Mouse (Mus musculus) T-helper 17 cell (primary cell): ENCODE measurements at regions not wholly inside any gene's neighbourhood (a gene's known extent, or its start where the extent isn't known, plus 50 kb on each side); places are given as distances from the start of the nearest gene placed in this dataset.

Experiments used
- in situ Hi-C, 2 experiments: fragments of 300-600 bp; cut with MboI, MseI; formaldehyde crosslinking; loops; 1 replicate in 1 of 2; 2 replicates in 1 of 2; pipeline ENCODE4 v1.15.1; 2025; ENCODE audit warnings: high pct_unique_total_duplicates in 2 of 2

DNA sequence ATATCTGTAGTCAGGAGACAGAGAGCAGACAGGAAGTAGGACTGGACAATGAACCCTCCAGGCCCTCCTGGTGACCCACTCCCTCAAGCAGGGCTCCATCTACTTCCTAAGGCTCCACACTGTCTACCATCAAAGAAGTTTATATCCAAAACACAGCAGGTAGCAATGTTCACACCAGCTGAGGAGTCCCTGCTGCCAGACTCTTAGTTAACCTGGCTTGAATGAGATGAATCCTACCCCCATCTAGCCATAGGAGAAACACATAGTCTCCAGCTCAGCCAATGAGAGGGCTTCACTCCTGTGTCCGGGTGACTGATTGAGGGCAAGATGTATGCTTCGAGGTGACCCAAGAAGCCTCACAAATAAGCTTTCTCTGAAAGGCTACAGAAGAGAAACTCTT, 629.4 kb downstream of the Insc start:
- in situ Hi-C loops: loop anchor here in 1 of 2 experiments (25.0 kb wide), 1 partner anchor 664 kb away; the partner anchor contains the start of genes 1110004F10Rik and Sox6

DNA sequence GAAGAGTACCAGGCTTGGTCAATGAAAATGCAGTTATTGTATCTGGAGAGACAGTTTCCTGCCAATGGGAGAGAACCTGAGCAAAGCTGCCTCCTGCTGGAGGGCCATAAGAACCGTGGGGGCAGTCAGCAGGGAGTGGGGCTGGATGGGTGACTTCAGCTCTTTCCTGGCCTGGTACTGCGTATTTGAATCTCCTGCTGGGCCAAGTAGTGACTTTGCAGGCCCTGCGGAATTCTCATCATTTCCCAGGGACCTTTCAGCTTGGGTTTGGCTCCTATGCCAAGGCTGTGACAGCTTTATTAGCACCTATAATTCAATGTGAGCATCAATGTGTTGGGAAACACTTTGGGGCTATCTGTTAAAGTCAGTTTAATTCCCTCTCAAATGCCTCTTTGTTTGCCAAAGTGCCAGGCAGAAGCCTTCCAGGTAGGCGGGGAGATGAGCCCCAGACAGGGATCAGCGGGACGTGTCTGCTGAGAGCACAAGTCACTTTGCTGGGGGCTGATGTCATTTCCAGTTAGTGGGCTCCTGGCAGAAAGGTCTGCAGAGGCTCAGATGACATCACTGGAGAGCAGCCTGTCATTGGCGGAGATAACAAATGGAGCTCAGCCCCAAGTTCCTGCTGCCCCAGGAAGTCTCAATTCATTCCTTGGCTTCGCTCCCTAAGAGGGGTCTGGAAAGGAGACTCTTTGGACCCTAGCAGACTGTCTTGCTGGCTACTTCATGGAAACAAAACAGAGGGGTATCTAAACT, 630.5 kb downstream of the Insc start:
- in situ Hi-C loops: loop anchor here in 1 of 2 experiments (25.0 kb wide), 1 partner anchor 663 kb away; the partner anchor contains the start of genes 1110004F10Rik and Sox6

DNA sequence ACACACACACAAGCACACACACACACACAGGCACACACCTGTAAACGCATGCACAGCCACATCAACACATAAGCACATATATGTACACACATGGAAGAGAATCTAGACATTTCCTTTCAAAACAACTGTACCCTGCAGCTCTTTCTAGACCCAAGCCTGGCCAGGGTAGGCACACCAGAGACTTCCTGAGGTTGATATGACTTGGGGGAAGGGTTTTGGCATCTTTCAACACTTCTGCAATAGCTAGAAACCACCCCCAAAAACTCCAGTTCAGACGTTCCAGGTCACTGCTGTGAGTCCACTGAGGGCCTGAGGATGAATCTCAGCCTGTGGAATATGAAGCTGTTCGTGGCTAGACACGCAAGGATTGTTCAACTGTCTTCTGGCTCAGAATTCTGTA, 632.6 kb downstream of the Insc start:
- in situ Hi-C loops: no loop called here

DNA sequence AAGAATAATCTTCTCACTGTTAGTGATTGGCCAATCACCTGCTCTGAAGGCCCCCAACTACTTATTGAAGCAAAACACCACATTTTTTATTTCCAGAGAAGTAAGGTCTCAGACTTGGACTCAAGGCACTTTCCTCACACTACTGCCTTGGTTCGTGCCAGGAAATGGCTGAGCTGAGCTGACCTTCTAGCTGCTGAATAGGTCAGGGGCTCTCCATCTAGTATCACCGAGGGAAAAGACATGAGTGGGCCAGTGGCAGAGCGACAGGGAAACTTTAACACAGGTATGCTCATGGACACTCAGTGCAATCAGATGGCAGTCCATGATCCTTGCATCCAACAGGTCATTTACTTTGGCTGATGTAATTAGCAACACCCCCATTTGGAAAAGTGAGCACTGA, 635.3 kb downstream of the Insc start:
- in situ Hi-C loops: no loop called here

DNA sequence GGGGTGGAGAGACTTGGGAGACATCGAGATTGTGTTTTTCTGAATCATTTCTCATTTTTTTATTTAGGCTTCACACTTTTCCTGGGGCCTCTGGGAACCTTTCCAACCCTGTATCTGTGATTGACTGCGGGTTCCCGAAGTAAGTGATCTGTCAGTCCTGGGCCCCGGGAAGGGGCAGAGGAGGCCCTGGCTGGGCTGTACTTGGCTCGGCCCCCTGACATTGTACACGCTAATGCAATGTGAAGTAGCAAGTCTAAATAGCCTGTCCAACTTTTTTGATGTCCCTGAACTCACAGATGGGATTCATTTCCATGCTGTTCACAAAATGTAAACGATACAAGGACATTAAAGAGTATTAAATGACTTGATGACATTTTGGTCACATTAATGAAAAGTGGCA, 636.1 kb downstream of the Insc start:
- in situ Hi-C loops: no loop called here

DNA sequence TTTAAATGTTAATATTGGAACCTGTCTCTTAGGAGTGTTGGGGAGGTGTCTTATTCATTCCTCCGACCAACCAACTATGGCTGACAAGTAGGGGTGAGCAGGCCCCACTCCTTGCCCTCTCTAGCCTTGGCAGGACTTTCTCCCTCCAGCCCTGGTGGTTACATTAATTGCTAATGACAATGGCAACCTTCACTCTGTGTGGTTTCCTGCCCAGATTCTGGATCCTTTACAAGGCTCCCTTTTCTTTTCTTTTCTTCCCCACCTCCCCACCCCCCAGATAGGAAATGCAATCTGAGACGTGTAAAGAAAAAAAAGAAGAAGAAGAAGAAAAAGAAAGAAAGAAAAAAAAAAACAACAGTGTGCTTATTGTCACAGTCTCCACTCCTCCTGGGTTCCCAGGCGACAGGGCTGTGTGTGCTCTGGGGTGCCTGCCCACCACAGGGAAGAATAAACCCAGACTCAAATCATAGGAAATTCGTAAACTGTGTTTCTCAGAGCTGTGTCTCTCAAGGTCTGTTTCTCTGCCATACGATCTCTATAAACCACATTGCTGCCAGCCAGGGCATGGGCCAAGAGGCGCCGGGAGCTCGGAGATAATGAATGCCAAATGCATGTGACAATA, 637.6 kb downstream of the Insc start:
- in situ Hi-C loops: no loop called here

DNA sequence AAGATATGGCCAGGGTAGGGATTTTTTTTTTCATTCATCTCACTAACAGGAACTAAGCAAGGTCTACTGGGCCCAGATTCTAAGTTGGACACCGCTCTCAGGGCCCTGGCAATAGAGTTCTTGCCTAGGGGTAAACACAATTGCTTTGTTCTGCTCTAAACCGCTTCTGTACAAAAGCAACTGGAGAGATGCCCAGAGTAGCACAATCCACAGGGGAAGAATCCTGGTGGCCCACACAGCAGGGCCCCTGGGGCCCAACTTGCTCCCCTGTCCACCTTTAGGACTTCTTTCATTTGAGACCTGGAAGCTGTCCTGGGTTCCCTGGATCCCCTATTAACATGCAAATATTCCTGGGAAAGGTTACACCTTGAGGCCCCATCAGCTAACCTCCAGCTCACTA, 639.4 kb downstream of the Insc start:
- in situ Hi-C loops: no loop called here

DNA sequence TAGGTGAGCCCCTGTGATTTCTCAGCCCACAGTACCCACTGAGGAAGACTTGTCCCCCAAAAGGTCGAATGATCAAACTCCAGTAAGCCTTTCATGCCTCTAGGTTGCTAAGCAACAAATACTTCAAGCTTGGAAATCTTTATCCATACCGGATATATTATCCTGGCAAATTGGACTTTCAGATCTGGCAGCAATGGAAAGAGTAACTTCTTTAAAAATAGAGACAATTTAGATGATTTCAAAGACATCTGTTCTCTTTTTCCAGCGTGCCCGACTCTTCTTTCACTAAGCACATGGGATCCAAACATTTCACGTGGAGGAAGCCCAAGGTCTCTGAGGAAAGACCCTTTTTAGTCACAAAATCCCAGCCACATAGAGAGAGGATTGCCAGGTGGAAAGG, 645.4 kb downstream of the Insc start:
- in situ Hi-C loops: no loop called here

DNA sequence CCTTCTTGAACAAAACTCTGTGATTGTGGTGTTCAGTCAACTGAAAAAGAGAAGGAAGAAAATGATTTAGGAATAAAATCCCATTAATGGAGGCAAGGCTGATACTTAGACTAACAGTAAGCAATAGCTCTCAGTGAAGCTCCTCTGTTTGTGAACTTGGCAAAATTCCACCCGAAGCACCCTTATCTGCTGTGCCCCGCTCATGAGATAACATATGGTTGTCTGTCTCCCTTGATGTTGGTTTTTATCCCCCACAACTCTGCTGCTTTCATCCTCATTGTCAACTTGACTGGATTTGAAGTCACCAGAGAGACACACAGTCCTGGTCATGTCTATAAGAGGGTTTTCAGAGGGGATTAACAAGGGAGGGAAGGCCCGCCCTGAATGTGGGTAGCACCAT, 646.1 kb downstream of the Sox6 start:
- in situ Hi-C loops: no loop called here

DNA sequence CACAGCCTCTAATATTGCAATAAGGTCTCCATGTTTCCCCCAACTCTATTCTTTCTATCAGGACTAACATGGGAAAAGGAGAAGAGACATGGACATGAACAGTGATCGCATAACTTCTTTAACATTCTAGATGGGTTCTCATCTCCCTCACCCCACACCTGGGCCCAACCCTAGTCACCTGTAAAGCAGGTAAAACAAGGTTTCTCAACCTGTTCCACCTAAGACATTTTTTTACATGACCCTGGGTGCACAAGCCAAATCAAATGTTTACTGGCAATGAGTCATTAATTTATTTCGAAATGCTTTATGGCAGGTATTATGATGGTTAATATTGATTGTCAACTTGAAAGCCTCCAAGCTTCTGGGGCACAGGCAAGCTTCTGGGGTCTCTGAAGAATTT, 640.4 kb downstream of the Sox6 start:
- in situ Hi-C loops: no loop called here

DNA sequence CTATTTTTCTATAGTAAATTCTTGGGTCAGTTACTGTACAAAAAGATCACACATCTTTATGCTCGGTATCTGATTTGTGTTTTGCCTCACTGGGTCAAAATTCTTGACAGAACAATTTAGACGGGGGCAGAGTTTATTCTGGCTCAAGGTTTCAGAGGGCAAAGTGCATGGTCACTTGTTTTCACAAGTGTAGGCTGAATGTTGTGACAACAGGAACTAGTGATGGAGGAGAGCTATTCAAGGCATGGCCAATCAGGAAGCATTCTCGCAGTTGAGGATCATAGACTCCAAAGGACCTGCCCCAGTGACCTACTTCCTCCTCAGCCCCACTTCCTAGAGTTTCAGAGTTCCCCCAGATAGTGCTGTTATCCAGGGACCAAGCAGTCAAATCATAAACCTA, 639.1 kb downstream of the Sox6 start:
- in situ Hi-C loops: no loop called here

DNA sequence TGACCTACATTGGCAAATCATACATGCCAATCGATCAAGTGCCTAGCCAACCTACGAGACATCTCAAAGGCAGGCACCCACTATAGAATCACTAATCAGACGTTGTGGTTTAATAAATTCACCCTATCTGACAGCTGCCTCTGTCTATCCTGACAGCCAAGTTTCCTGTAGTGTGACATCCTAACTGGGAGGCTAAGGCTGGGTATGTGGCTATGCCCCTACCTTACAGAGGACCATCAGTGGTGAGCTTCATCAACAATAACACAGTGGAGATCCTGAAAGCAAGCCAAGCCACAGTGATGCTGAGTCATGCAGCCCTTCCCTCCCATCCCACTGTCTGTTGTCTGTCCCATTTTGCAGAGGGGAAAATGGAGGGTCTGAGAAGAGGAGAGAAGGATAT, 630.7 kb downstream of the Sox6 start:
- in situ Hi-C loops: no loop called here

DNA sequence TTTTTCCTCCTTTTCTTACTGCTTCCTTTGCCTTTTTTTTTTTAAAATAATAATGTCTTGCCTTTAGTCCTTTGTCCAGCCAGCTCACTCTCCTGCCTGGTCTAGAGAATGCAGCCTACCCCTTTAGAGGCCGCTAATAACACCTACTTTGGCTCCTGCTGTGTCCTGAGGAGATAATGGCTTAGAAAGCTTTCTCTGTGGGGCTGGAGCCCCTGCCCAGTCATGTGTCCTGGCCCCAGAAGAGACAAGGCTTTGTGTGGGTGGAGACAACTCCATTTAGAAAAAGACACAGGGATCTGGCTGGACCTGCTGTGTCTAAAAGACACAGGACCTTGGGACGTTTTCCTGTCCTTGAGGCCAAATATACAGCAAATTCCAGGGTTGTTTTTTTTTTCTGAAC, 629.7 kb downstream of the Sox6 start:
- in situ Hi-C loops: no loop called here

DNA sequence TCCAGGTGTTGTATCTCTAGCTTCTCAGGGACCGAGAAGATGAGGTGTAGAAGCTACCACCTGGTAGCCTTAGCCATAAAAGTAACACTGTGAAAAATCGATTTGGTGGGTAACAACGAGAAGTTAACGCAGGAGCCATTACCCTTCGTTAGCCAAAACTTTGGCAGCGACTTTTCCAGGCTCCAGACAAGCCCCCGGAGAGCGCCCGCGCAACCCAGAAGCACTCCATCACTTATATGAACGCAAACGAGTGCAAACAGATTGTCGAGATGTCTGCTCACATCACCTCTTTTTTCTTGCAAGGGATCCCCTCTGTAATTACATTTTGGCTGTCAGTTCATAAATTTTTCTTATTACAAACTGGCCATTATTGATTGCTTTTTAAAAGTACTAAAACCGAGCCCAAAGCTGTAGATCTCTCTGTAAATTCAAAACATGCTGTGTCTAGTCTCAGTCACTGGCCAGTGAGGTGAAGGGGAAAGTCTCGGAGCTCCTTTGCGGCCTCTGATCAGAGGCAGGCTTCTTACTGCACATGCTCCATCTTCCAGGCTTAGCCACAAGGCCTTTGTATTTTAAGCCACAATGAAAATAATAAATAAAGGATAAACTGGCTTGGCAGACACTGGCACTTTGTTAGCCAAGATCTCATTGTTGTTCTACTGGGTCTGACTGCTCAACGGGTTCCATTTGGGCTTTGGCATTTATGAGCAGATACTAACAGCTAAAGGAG, 627.9 kb downstream of the Sox6 start:
- in situ Hi-C loops: no loop called here

DNA sequence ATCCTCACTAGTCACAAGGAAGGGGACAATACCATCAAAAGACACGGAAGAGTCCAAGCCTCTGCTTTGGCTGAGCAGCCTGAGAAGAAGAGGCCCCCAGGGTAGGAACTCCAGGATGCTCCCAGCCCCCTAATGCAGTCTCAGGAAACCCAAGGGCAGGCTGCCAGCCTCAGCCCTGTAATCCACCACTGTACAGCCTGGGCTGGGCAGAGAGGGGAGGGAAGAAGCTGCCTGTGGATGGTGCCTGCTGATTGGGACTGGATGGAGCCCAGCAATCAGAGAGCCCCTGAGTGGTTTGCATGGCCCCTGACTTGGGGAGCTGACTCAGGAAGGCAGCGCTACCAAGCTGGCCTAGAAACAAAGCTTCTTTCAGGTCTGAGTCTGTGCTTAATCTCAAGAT, 627.1 kb downstream of the Sox6 start:
- in situ Hi-C loops: no loop called here

DNA sequence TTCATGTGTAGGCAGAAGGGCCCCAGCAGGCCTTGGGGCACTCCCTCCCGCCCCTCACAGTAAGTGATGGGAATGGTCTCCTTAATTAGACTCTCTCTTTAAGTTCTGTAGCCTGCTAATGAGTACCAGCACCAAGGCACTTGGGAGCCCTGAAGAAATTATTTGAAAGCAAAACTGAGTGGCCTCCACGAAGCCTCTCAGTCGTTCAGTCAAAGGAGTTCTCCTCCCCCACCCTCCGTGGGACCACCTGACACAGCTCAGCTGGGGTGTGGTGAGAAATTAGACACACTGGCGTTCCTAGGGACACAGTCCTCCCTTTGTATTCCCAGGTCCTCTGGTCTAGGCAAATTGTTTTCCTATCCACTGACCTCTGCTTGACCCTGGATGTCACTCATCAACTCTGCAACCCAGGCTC, 623.4 kb downstream of the Sox6 start:
- in situ Hi-C loops: no loop called here
